Mouse (Mus musculus): ENCODE measurements around the gene Wdr31. TPM values are rescaled to one million over a fixed set of nuclear protein-coding genes. Genes with fewer than 3 reads are reported as not detected.

Wdr31 gene
- polyA plus RNA-seq, 1 experiment from 2014 or later = 7.7 TPM

- no peak overlapping the region for H3K4me2 ChIP-seq (replicated peaks)
- H3K36me3 ChIP-seq = peaks cover 45% of the 10 kb centered on the region
- H3K27me3 ChIP-seq (replicated peaks) = no peaks in the 10 kb centered on the region
- H3K4me1 ChIP-seq (replicated peaks) = peaks cover 1% of the 10 kb centered on the region; the same call in 1 of the 2 replicates
- no peak overlapping the region for H3K4me3 ChIP-seq (replicated peaks)
- H3K27ac ChIP-seq = no peak overlapping the region
- 90% methylated on average over 11 of the region's 11 CpGs for WGBS
- H3K9me3 ChIP-seq = no peaks in the 10 kb centered on the region
- ATAC-seq = no peak
- H3K9ac ChIP-seq = no peak overlapping the region
Observed at GRCm38 (mm10) chr4:62509946-62510345, 39.2 kb upstream of the Wdr31 start.

GRCm38 (mm10) chr4:62508839-62509238 lies 38.1 kb upstream of the Wdr31 start:
- Histone ChIP-seq H3K27ac (no peak overlapping the region), H3K9me3 (no peaks in the 10 kb centered on the region), H3K4me1 (replicated peaks) (no peaks in the 10 kb centered on the region), H3K4me3 (replicated peaks) (no peak overlapping the region), H3K9ac (no peak overlapping the region), H3K4me2 (replicated peaks) (no peak overlapping the region), H3K27me3 (replicated peaks) (no peaks in the 10 kb centered on the region), H3K36me3 (peaks cover 45% of the 10 kb centered on the region)
- 82% methylated on average over 5 of the region's 5 CpGs for WGBS
- ATAC-seq = no peak

- Histone ChIP-seq H3K4me1 (replicated peaks) (no peaks in the 10 kb centered on the region), H3K9me3 (no peaks in the 10 kb centered on the region), H3K36me3 (peaks cover 30% of the 10 kb centered on the region), H3K9ac (no peak overlapping the region), H3K27ac (no peak overlapping the region), H3K27me3 (replicated peaks) (no peaks in the 10 kb centered on the region), H3K4me2 (replicated peaks) (no peak overlapping the region), H3K4me3 (replicated peaks) (no peak overlapping the region)
- WGBS = 57% methylated on average over 2 of the region's 2 CpGs
- ATAC-seq = 0 out of 2 replicates have a peak, but pooled peaks have one; percentile 20
Observed at GRCm38 (mm10) chr4:62506798-62507197, 36.1 kb upstream of the Wdr31 start.

GRCm38 (mm10) chr4:62505991-62506390 lies 35.3 kb upstream of the Wdr31 start:
- Histone ChIP-seq H3K27ac (no peak overlapping the region), H3K4me2 (replicated peaks) (no peak overlapping the region), H3K9ac (no peak overlapping the region), H3K4me3 (replicated peaks) (no peak overlapping the region), H3K36me3 (peaks cover 25% of the 10 kb centered on the region), H3K4me1 (replicated peaks) (no peaks in the 10 kb centered on the region), H3K9me3 (no peaks in the 10 kb centered on the region), H3K27me3 (replicated peaks) (no peaks in the 10 kb centered on the region)
- WGBS = 84% methylated on average over 3 of the region's 3 CpGs
- no peak for ATAC-seq

- Histone ChIP-seq H3K9ac (peak within 1 kb of the TSS; percentile 86), H3K9me3 (no peaks in the 10 kb centered on the region), H3K4me1 (replicated peaks) (0 out of 2 replicates have a peak, but pooled peaks cover 9% of the 10 kb centered on the region), H3K27ac (peak within 1 kb of the TSS; percentile 93), H3K4me3 (replicated peaks) (peak within 1 kb of the TSS; percentile 86), H3K27me3 (replicated peaks) (no peaks in the 10 kb centered on the region), H3K4me2 (replicated peaks) (peak within 1 kb of the TSS; percentile 72), H3K36me3 (peaks cover 17% of the 10 kb centered on the region)
- no peak for ATAC-seq
- 64% methylated on average over 3 of the region's 3 CpGs for WGBS
Observed at GRCm38 (mm10) chr4:62503374-62503970, 32.8 kb upstream of the Wdr31 start, which contains the start of gene Hdhd3. Gene Hdhd3 (minus strand): TSS chr4:62503467.

- Histone ChIP-seq H3K9ac (no peak overlapping the region), H3K9me3 (no peaks in the 10 kb centered on the region), H3K4me3 (replicated peaks) (no peak overlapping the region; the same call in 1 of the 2 replicates), H3K4me2 (replicated peaks) (peak overlapping the region; percentile 72), H3K27ac (peak overlapping the region; percentile 93), H3K27me3 (replicated peaks) (no peaks in the 10 kb centered on the region), H3K36me3 (peaks cover 20% of the 10 kb centered on the region), H3K4me1 (replicated peaks) (0 out of 2 replicates have a peak, but pooled peaks cover 9% of the 10 kb centered on the region)
- WGBS = 45% methylated on average over 7 of the region's 7 CpGs
- ATAC-seq = peak; percentile 65
Observed at GRCm38 (mm10) chr4:62502969-62503368, 32.3 kb upstream of the Wdr31 start.

GRCm38 (mm10) chr4:62501964-62502732 lies 31.5 kb upstream of the Wdr31 start:
- Histone ChIP-seq H3K4me1 (replicated peaks) (0 out of 2 replicates have a peak, but pooled peaks cover 9% of the 10 kb centered on the region), H3K36me3 (peaks cover 21% of the 10 kb centered on the region), H3K4me2 (replicated peaks) (peak overlapping the region; percentile 72), H3K27me3 (replicated peaks) (no peaks in the 10 kb centered on the region), H3K4me3 (replicated peaks) (peak overlapping the region; percentile 86), H3K9ac (peak overlapping the region; percentile 86), H3K27ac (peak overlapping the region; percentile 93), H3K9me3 (no peaks in the 10 kb centered on the region)
- peak; percentile 89 for ATAC-seq
- 1% methylated on average over 38 of the region's 38 CpGs for WGBS

- Histone ChIP-seq H3K4me3 (replicated peaks) (peak overlapping the region; percentile 86), H3K27me3 (replicated peaks) (no peaks in the 10 kb centered on the region), H3K4me1 (replicated peaks) (0 out of 2 replicates have a peak, but pooled peaks cover 9% of the 10 kb centered on the region), H3K9ac (peak overlapping the region; percentile 86), H3K36me3 (peaks cover 21% of the 10 kb centered on the region), H3K9me3 (no peaks in the 10 kb centered on the region), H3K27ac (peak overlapping the region; percentile 93), H3K4me2 (replicated peaks) (peak overlapping the region; percentile 72)
- WGBS = 3% methylated on average over 7 of the region's 7 CpGs
- ATAC-seq = peak; percentile 1; the same call in 1 of the 2 replicates
Observed at GRCm38 (mm10) chr4:62501534-62501933, 30.8 kb upstream of the Wdr31 start.

- ATAC-seq = peak; percentile 41
- Histone ChIP-seq H3K27me3 (replicated peaks) (no peaks in the 10 kb centered on the region), H3K36me3 (peaks cover 21% of the 10 kb centered on the region), H3K4me1 (replicated peaks) (0 out of 2 replicates have a peak, but pooled peaks cover 9% of the 10 kb centered on the region), H3K4me2 (replicated peaks) (peak overlapping the region; percentile 72), H3K9ac (no peak overlapping the region), H3K9me3 (no peaks in the 10 kb centered on the region), H3K27ac (0 out of 2 replicates have a peak overlapping the region, but pooled peaks have one; percentile 33), H3K4me3 (replicated peaks) (peak overlapping the region; percentile 86)
- 63% methylated on average over 4 of the region's 4 CpGs for whole genome bisulfite sequencing
Observed at GRCm38 (mm10) chr4:62500799-62501198, 30.1 kb upstream of the Wdr31 start.

GRCm38 (mm10) chr4:62496815-62497214 lies 26.1 kb upstream of the Wdr31 start:
- no peak for ATAC-seq
- 60% methylated on average over 8 of the region's 8 CpGs for WGBS

GRCm38 (mm10) chr4:62495946-62496345 lies 25.2 kb upstream of the Wdr31 start:
- 71% methylated on average over 8 of the region's 8 CpGs for WGBS
- H3K36me3 ChIP-seq = peaks cover 21% of the 10 kb centered on the region
- H3K9me3 ChIP-seq = no peaks in the 10 kb centered on the region
- no peak overlapping the region for H3K4me3 ChIP-seq (replicated peaks)
- no peak overlapping the region for H3K4me2 ChIP-seq (replicated peaks)
- no peak for ATAC-seq
- no peak overlapping the region for H3K27ac ChIP-seq
- H3K9ac ChIP-seq = no peak overlapping the region
- H3K4me1 ChIP-seq (replicated peaks) = 0 out of 2 replicates have a peak, but pooled peaks cover 9% of the 10 kb centered on the region
- no peaks in the 10 kb centered on the region for H3K27me3 ChIP-seq (replicated peaks)

More at GRCm38 (mm10) chr4:62496815-62497214, 26.1 kb upstream of the Wdr31 start:
- Histone ChIP-seq H3K9me3 (no peaks in the 10 kb centered on the region), H3K27me3 (replicated peaks) (no peaks in the 10 kb centered on the region), H3K4me2 (replicated peaks) (no peak overlapping the region), H3K4me3 (replicated peaks) (no peak overlapping the region), H3K36me3 (peaks cover 21% of the 10 kb centered on the region), H3K27ac (no peak overlapping the region), H3K4me1 (replicated peaks) (0 out of 2 replicates have a peak, but pooled peaks cover 9% of the 10 kb centered on the region), H3K9ac (no peak overlapping the region)

GRCm38 (mm10) chr4:62494230-62494629 lies 23.5 kb upstream of the Wdr31 start:
- no peak for ATAC-seq
- H3K9ac ChIP-seq = no peak overlapping the region

More at GRCm38 (mm10) chr4:62494230-62494629, 23.5 kb upstream of the Wdr31 start:
- Histone ChIP-seq H3K4me1 (replicated peaks) (no peaks in the 10 kb centered on the region), H3K4me3 (replicated peaks) (no peak overlapping the region), H3K27me3 (replicated peaks) (no peaks in the 10 kb centered on the region), H3K27ac (no peak overlapping the region), H3K9me3 (no peaks in the 10 kb centered on the region), H3K36me3 (peaks cover 14% of the 10 kb centered on the region), H3K4me2 (replicated peaks) (no peak overlapping the region)
- 72% methylated on average over 9 of the region's 9 CpGs for WGBS
